Mouse (Mus musculus) lung, postnatal 0 days (tissue): ENCODE data around the gene Srsf4. TPM values are rescaled to one million over a fixed set of nuclear protein-coding genes. Genes with fewer than 3 reads are reported as not detected.

Experiments
- ATAC-seq: fragments of 200-750 bp; cut with Nextera tagmentation; 2 replicates; pipeline ENCODE4 v1.8.0; 2017; ENCODE audit warnings: moderate library complexity
- DNase-seq: peaks from one replicate; pipeline ENCODE4 v3.0.0-alpha.2; 2016; ENCODE audit warnings: low spot score
- H3K27ac ChIP-seq: fragments of 300-500 bp; sonication (generic); 2 replicates; pipeline ENCODE4 v1.5.1; 2014; ENCODE audit warnings: antibody characterized with exemption, mild to moderate bottlenecking, low read length, mixed read lengths
- H3K27me3 ChIP-seq: fragments of 300-500 bp; sonication (generic); replicated peaks from 2 replicates; pipeline ENCODE4 v1.6.1; 2014; ENCODE audit warnings: low read length, mixed read lengths; ENCODE audit not compliant: insufficient read depth
- H3K36me3 ChIP-seq: fragments of 300-500 bp; sonication (generic); 2 replicates; pipeline ENCODE4 v1.6.1; 2014; ENCODE audit warnings: low read length, mixed read lengths; ENCODE audit not compliant: insufficient read depth
- H3K4me1 ChIP-seq: fragments of 300-500 bp; sonication (generic); 2 replicates; pipeline ENCODE4 v1.6.1; 2014; ENCODE audit warnings: antibody characterized with exemption, low read depth, low read length, mixed read lengths; ENCODE audit not compliant: insufficient read depth
- H3K4me2 ChIP-seq: fragments of 300-500 bp; sonication (generic); replicated peaks from 2 replicates; pipeline ENCODE4 v1.6.1; 2014; ENCODE audit warnings: low read depth, mild to moderate bottlenecking, low read length, moderate library complexity, mixed read lengths
- H3K4me3 ChIP-seq: fragments of 300-500 bp; sonication (generic); 2 replicates; pipeline ENCODE4 v1.5.1; 2014; ENCODE audit warnings: low read depth, low read length
- H3K9ac ChIP-seq: fragments of 300-500 bp; sonication (generic); replicated peaks from 2 replicates; pipeline ENCODE4 v1.6.1; 2014; ENCODE audit warnings: low read depth, mild to moderate bottlenecking
- H3K9me3 ChIP-seq: fragments of 300-500 bp; sonication (generic); 2 replicates; pipeline ENCODE4 v1.6.1; 2016; ENCODE audit warnings: low read length, mixed read lengths
- CTCF ChIP-seq: IDR thresholded peaks from 2 replicates; pipeline ENCODE4 v1.5.1; 2016; ENCODE audit warnings: antibody characterized with exemption, mild to moderate bottlenecking
- EP300 ChIP-seq: IDR thresholded peaks from 2 replicates; pipeline ENCODE4 v1.6.1; 2016; ENCODE audit warnings: antibody characterized with exemption, mild to moderate bottlenecking, control low read depth
- WGBS: fragments of 180-500 bp; shearing (Covaris S2); extraction: QIAGEN DNeasy Blood & Tissue Kit; methylation state at CpG from one replicate; pipeline ENCODE4 v1.1.7; 2014; 5-methylcytosine and 5-hydroxymethylcytosine counted together
- polyA plus RNA-seq: library from polyadenylated mRNA; unstranded; fragments of >200 nt; fragmentation: Nextera tagmentation; extraction: Ambion mirVana; gene quantifications from 2 replicates; pipeline ENCODE4 v1.2.1, GENCODE M21; 2015

Gene Srsf4
- polyA plus RNA-seq, 1 experiment from 2014 or later: 62.6 TPM

GRCm38 (mm10) chr4:131920141-131920594 is 46.8 kb downstream of the Srsf4 start:
- peaks cover 36% of the 10 kb centered on the region for H3K27me3 ChIP-seq
- H3K4me1 ChIP-seq: no peaks in the 10 kb centered on the region; the same call in 1 of the 2 replicates
- peak overlapping the region; percentile 56 for H3K4me3 ChIP-seq
- H3K4me2 ChIP-seq: peak overlapping the region; percentile 94
- peak overlapping the region; percentile 57 for H3K27ac ChIP-seq
- 0 out of 2 replicates have a peak, but pooled peaks cover 8% of the 10 kb centered on the region for H3K36me3 ChIP-seq
- TF ChIP-seq EP300 (no peak), CTCF (no peak)
- H3K9ac ChIP-seq: peak overlapping the region; percentile 27; the same call in 1 of the 2 replicates
- H3K9me3 ChIP-seq: no peaks in the 10 kb centered on the region
- DNase-seq: peak; percentile 56
- ATAC-seq: peak; percentile 30
- 3% methylated on average over 46 of the region's 51 CpGs for WGBS

GRCm38 (mm10) chr4:131920595-131921351 is 47.4 kb downstream of the Srsf4 start:
- peak overlapping the region; percentile 57 for H3K27ac ChIP-seq
- no peaks in the 10 kb centered on the region; the same call in 1 of the 2 replicates for H3K4me1 ChIP-seq
- peaks cover 35% of the 10 kb centered on the region for H3K27me3 ChIP-seq
- no peak for TF ChIP-seq EP300
- no peak for TF ChIP-seq CTCF
- DNase-seq (peak; percentile 62), ATAC-seq (peak; percentile 22)
- under 1% methylated on average over 48 of the region's 76 CpGs for WGBS
- H3K9ac ChIP-seq: peak overlapping the region; percentile 27
- peak overlapping the region; percentile 56 for H3K4me3 ChIP-seq
- peak overlapping the region; percentile 94 for H3K4me2 ChIP-seq
- 0 out of 2 replicates have a peak, but pooled peaks cover 10% of the 10 kb centered on the region for H3K36me3 ChIP-seq
- no peaks in the 10 kb centered on the region for H3K9me3 ChIP-seq

GRCm38 (mm10) chr4:131921461-131922346 is 48.3 kb downstream of the Srsf4 start, which contains the start of gene Tmem200b:
TSS of gene Tmem200b (plus strand) at chr4:131921771.
- 1% methylated on average over 84 of the region's 130 CpGs for WGBS
- Histone ChIP-seq H3K9me3 (no peaks in the 10 kb centered on the region), H3K27ac (peak within 1 kb of the TSS; percentile 57), H3K4me1 (no peaks in the 10 kb centered on the region; the same call in 1 of the 2 replicates), H3K36me3 (0 out of 2 replicates have a peak, but pooled peaks cover 14% of the 10 kb centered on the region), H3K27me3 (peaks cover 26% of the 10 kb centered on the region), H3K4me3 (peak within 1 kb of the TSS; percentile 56), H3K9ac (peak within 1 kb of the TSS; percentile 27), H3K4me2 (peak within 1 kb of the TSS; percentile 94)
- ATAC-seq: peak; percentile 2; the same call in 1 of the 2 replicates
- TF ChIP-seq EP300 (no peak), CTCF (no peak)
- peak; percentile 24 for DNase-seq

- Histone ChIP-seq H3K27me3 (peaks cover 21% of the 10 kb centered on the region), H3K27ac (no peak overlapping the region), H3K4me3 (peak overlapping the region; percentile 56), H3K4me1 (no peaks in the 10 kb centered on the region; the same call in 1 of the 2 replicates), H3K36me3 (0 out of 2 replicates have a peak, but pooled peaks cover 14% of the 10 kb centered on the region), H3K9ac (no peak overlapping the region), H3K4me2 (peak overlapping the region; percentile 94), H3K9me3 (no peaks in the 10 kb centered on the region)
- TF ChIP-seq EP300: no peak
- TF ChIP-seq CTCF: no peak
- WGBS: 66% methylated on average over 15 of the region's 15 CpGs
- DNase-seq (no peak), ATAC-seq (no peak)
Measured at GRCm38 (mm10) chr4:131922404-131922803, 49.0 kb downstream of the Srsf4 start.

GRCm38 (mm10) chr4:131924096-131924810 is 50.8 kb downstream of the Srsf4 start:
- Histone ChIP-seq H3K9ac (no peak overlapping the region), H3K27ac (no peak overlapping the region), H3K4me3 (no peak overlapping the region), H3K9me3 (no peaks in the 10 kb centered on the region), H3K4me1 (no peaks in the 10 kb centered on the region; the same call in 1 of the 2 replicates), H3K4me2 (no peak overlapping the region), H3K36me3 (peaks cover 20% of the 10 kb centered on the region; the same call in 1 of the 2 replicates), H3K27me3 (peaks cover 21% of the 10 kb centered on the region)
- TF ChIP-seq EP300: no peak
- no peak for TF ChIP-seq CTCF
- DNase-seq (no peak), ATAC-seq (no peak)
- 67% methylated on average over 6 of the region's 6 CpGs for WGBS
